Mouse (Mus musculus) liver, embryonic 14.5 days (tissue): Measurements from ENCODE around the gene Nos1ap.

Source experiments
- CTCF ChIP-seq: IDR thresholded peaks from 2 replicates; pipeline ENCODE4 v1.5.1; 2016; ENCODE audit warnings: antibody characterized with exemption, low read depth, control low read depth
- EP300 ChIP-seq: IDR thresholded peaks from 2 replicates; pipeline ENCODE4 v1.6.1; 2016; ENCODE audit warnings: antibody characterized with exemption, low read depth

DNA sequence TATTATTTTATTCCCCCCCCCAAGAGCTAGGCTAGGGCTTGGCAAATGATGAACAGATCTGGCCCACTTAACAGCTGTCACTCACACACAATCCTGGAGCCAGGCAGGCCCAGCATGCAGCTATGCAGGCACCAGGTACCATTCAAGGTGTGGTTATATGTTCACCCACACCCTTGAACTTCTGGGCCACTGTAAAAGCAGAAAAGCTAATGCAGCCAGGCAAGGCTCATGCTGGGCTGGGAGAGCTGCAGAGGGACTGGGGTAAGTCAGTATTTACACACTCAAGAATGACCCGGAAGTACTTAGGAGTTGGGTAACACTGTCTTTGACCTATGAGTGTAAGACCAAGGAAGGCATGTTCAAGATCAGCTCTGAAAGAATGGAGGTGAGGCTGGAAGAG is 265.3 kb downstream of the Nos1ap start:
- TF ChIP-seq CTCF (no peak), EP300 (no peak)
